In the genomic region with DNA sequence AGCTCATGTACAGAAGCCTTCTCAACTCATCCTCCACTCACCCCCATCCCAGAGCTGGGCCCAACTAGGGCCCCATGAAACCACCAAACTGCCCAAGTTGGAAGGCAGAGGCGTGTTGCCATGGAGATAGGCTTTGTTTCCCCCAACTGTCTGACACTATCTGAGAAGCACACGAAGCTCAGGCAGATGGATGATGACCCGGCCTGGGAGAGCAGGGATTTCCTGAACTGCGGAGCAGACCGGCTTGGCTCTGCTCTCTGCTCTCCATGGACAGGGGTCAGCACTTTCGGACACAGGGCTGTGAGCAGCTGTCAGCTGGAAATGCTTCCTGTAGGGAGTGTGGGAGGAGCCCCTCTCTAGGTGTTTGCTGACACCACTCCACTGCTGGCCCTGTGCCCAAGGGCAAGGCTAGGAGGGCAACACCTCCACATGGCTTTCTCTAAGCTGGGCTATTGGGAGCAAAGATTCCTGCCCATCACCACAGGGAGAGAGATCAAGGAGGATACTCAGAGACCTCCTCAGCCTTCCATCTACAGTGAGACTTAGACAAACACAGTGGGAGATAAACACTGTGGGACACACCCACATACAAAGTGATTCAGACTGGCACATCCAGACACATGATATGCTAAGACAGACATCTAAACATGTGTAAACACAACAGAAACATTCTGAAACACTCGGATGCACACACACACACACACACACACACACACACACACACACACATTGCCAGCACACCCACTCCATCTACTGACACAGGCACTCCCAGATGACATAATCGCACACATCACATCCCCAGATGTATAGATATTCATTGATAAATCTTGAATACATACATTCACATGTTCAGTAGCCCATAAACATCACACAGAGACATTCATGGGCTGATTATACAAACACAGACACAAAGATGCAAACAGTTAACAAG, we compare ENCODE assay signal across 8 mouse cellular contexts. TPM values are rescaled to one million over a fixed set of nuclear protein-coding genes. Genes with fewer than 3 reads are reported as not detected.
DNase-seq lines count a peak whose midpoint lies in the region; ATAC-seq and TF ChIP-seq lines count a peak whose summit lies in the region.

No protein-coding gene starts in this region.

- H3K4me2 ChIP-seq in hindbrain, embryonic 12.5 days (replicated peaks), result no peak overlapping the region
- peak overlapping the region; percentile 38; the same call in 1 of the 2 replicates for H3K4me2 ChIP-seq in liver, postnatal 0 days (ENCODE audit: low read depth, low read length)

- H3K27ac ChIP-seq in hindbrain, embryonic 10.5 days, result peak overlapping the region; percentile 64
- no peak overlapping the region for H3K27ac ChIP-seq in hindbrain, embryonic 12.5 days
- peak overlapping the region; percentile 44; the same call in 1 of the 2 replicates for H3K27ac ChIP-seq in liver, postnatal 0 days (ENCODE audit: low read depth)

- H3K36me3 ChIP-seq in hindbrain, embryonic 10.5 days, result no peaks in the 10 kb centered on the region
- no peaks in the 10 kb centered on the region for H3K36me3 ChIP-seq in hindbrain, embryonic 12.5 days
- no peaks in the 10 kb centered on the region for H3K36me3 ChIP-seq in liver, postnatal 0 days (replicated peaks; ENCODE audit: insufficient read depth, low read length)

- WGBS in hindbrain, embryonic 10.5 days, result 22% methylated on average over 8 of the region's 8 CpGs
- 22% methylated on average over 8 of the region's 8 CpGs for WGBS in hindbrain, embryonic 12.5 days
- WGBS in liver, postnatal 0 days (ENCODE audit: insufficient replicate concordance), result 20% methylated on average over 8 of the region's 8 CpGs

- H3K27me3 ChIP-seq in hindbrain, embryonic 10.5 days (ENCODE audit: insufficient read depth, poor library complexity, severe bottlenecking), result peaks cover 21% of the 10 kb centered on the region
- peaks cover 2% of the 10 kb centered on the region for H3K27me3 ChIP-seq in hindbrain, embryonic 12.5 days
- H3K27me3 ChIP-seq in liver, postnatal 0 days (ENCODE audit: insufficient read depth, low read length), result no peaks in the 10 kb centered on the region

- no peak for TF ChIP-seq CTCF in liver, postnatal 0 days (IDR thresholded peaks at IDR 0.05; ENCODE audit: low read depth)

- peak overlapping the region; percentile 13; the same call in 1 of the 2 replicates for H3K4me3 ChIP-seq in hindbrain, embryonic 10.5 days
- no peak overlapping the region for H3K4me3 ChIP-seq in hindbrain, embryonic 12.5 days
- no peak overlapping the region for H3K4me3 ChIP-seq in liver, postnatal 0 days (ENCODE audit: low read depth, low read length)

- DNase-seq in hindbrain, embryonic 10.5 days (ENCODE audit: low spot score), result peak; percentile 62
- peak; percentile 87 for DNase-seq in c-Kit-positive CD71-negative TER-119-negative erythroid progenitor cells, embryonic 14.5 days (ENCODE audit: low read depth)
- peak; percentile 76 for DNase-seq in induced T-regulatory cell, adult 2 months (ENCODE audit: low read depth)
- DNase-seq in liver, postnatal 0 days, result peak; percentile 71
- DNase-seq in T-cell, adult 2 months (ENCODE audit: low spot score), result no peak
- DNase-seq in spleen, adult 12 weeks (ENCODE audit: low spot score), result no peak
- no peak for DNase-seq in spleen, postnatal 36 days (ENCODE audit: low spot score in 2 of 2)

- no peak for ATAC-seq in hindbrain, embryonic 12.5 days (ENCODE audit: low FRiP score)
- ATAC-seq in liver, postnatal 0 days, result peak; percentile 75

- TF ChIP-seq EP300 in liver, postnatal 0 days (IDR thresholded peaks at IDR 0.05; ENCODE audit: low read depth), result no peak; the same call in 1 of the 2 replicates

- H3K4me1 ChIP-seq in hindbrain, embryonic 10.5 days (replicated peaks), result peaks cover 46% of the 10 kb centered on the region
- H3K4me1 ChIP-seq in hindbrain, embryonic 12.5 days, result peaks cover 25% of the 10 kb centered on the region
- H3K4me1 ChIP-seq in liver, postnatal 0 days (ENCODE audit: insufficient read depth), result peaks cover 12% of the 10 kb centered on the region

- H3K9me3 ChIP-seq in hindbrain, embryonic 10.5 days, result no peaks in the 10 kb centered on the region
- H3K9me3 ChIP-seq in hindbrain, embryonic 12.5 days (replicated peaks), result no peaks in the 10 kb centered on the region
- no peaks in the 10 kb centered on the region for H3K9me3 ChIP-seq in liver, postnatal 0 days (ENCODE audit: low read length)

- no peak overlapping the region for H3K9ac ChIP-seq in hindbrain, embryonic 12.5 days
- no peak overlapping the region; the same call in 1 of the 2 replicates for H3K9ac ChIP-seq in liver, postnatal 0 days (replicated peaks)

RNA-seq across cellular contexts. Expression of a gene that starts 4.5 kb away (rescaled TPM):
- 3.0 and 3.7 TPM in 2 replicates for polyA plus RNA-seq in hindbrain, embryonic 10.5 days (2016; fragmentation: Nextera tagmentation; extraction: Ambion mirVana)
- polyA plus RNA-seq in hindbrain, embryonic 12.5 days (2016; fragmentation: Nextera tagmentation; extraction: Ambion mirVana), result 6.0 and 6.4 TPM in 2 replicates
- polyA plus RNA-seq in liver, postnatal 0 days (2015; fragmentation: Nextera tagmentation; extraction: Ambion mirVana), result 1.4 and 1.8 TPM in 2 replicates

RNA-seq across cellular contexts. Expression of a gene that starts 30.7 kb away (rescaled TPM):
- polyA plus RNA-seq in hindbrain, embryonic 10.5 days (2016; fragmentation: Nextera tagmentation; extraction: Ambion mirVana), result 0.37 and 0.63 TPM in 2 replicates
- polyA plus RNA-seq in hindbrain, embryonic 12.5 days (2016; fragmentation: Nextera tagmentation; extraction: Ambion mirVana), result 1.7 and 1.8 TPM in 2 replicates
- 0.15 TPM in 1 of 2 replicates, not detected in the other for polyA plus RNA-seq in liver, postnatal 0 days (2015; fragmentation: Nextera tagmentation; extraction: Ambion mirVana)

Comparison
In these comparisons a context has a peak if more than half of its experiments do, and no peak if none do; other contexts are left out.
1. DNase-seq: peak in hindbrain, embryonic 10.5 days (single experiment), c-Kit-positive CD71-negative TER-119-negative erythroid progenitor cells, embryonic 14.5 days (single experiment), induced T-regulatory cell, adult 2 months (single experiment) and liver, postnatal 0 days (single experiment); none in T-cell, adult 2 months (single experiment), spleen, adult 12 weeks (single experiment) and spleen, postnatal 36 days (0 of 2).